Mouse (Mus musculus) gonadal fat pad, adult 2 months (tissue): ENCODE results near the gene Tram2. TPM values are rescaled to one million over a fixed set of nuclear protein-coding genes. Genes with fewer than 3 reads are reported as not detected.
A peak's percentile ranks its signal among the peaks of the same experiment; 100 is the strongest.

Source experiments
- DNase-seq: peaks from one replicate; pipeline ENCODE4 v3.0.0-alpha.2; 2012; ENCODE audit warnings: low read depth
- polyA plus RNA-seq: library from polyadenylated mRNA; depleted of rRNA; stranded (reverse); fragments of >200 nt; gene quantifications from 2 replicates; pipeline ENCODE4 v1.2.3, GENCODE M21; 2012

Tram2 gene
- polyA plus RNA-seq, 1 experiment: 6.6 TPM

DNA sequence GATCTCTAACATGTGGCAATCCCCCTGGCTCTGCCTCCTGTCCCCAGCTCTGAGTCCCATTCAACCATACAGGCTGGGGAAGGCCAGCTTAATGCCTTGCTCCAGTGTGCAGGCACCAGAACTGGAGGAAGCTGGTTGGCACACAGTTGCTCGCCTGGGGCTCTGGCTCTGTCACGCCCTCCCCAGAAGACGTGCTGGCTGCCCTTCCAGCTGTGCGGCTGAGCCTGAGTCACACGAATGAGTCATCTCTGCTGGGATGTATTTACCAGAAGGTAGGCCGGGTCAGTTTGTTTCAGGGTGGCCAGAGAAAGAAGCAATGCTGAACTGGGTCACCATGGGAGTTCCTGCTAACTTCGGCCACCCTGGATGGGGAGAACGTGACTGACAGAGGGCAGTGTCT, 64.6 kb downstream of the Tram2 start:
- DNase-seq: peak; percentile 31

DNA sequence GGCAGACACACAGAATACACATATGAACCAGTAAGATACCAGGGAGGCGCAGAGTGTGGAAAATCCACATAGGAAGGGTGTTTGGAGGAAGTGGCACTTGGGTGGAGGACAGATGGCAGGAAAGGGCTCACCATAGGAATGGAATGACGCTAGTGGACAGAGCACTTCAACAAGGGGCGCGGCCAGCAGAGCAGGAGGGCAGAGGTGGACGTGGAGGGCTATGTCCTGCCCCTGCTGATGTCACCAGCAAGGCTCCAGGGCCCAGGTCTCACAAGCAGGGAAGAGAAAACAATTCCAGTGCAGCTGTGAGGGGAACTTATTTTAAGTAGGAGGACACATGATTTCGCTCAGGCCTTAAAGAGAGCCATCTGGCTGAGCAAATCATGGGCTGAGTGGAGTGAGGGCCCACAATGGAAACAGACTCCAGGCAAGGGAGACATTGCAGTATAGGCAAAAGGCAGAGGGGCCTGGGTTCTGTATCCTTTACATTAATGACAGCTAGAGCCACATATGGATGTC, 68.7 kb downstream of the Tram2 start:
- no peak for DNase-seq

DNA sequence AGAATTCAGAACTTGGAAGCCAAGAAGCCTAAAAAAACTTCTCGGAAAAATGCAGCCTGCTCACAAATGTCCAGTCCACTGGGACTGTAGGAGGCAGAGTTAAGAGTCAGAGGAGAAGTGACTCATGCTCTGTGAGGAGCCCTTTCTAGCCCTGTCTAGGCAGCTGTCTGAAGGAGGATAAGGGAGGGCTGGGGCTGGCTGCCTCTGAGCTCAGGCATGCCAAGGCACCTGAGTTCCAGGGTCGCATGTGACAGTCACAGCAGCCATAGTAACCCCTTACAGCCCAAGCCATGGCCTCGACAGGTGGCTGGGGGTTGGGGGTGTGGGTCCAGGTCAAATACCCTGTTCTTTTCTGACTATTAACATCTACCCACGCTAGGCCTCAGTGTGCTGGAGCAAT, 70.1 kb downstream of the Tram2 start:
- DNase-seq: no peak

DNA sequence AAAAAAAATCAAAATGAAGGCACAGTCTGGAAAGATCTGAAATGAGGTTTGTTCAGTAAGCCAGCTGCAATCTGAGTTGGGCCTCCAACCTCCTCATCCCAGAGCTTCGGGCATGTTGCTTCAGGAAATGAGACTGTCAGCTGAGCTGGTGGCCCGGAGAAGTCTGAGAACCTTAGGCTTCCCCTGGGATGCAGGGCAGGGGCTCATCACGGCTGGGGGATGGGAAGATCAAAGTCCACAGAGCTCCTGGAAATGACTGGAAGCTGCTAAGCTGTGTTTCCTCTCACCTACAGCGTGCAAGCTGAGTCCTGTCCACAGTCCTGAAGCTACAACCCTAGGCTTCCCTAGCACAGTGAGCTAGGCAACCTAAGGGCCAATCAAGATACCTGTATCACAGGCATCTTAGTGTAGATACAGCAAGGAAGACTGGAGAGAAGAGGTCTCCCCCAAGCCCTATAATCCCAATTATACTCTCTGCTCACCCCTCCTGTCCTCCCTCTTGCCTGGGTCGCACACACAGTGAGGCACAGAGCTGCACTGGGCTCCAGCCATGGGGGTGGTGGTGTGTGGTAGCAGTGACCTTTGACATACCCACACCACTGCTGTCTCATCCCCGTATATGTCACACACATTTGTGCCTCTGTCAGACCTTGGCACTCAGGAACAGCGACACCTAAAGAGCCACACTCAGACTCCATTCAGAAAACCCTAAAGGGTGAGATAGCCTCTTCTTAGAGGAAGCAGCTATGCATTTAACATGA, 70.9 kb downstream of the Tram2 start:
- no peak for DNase-seq

DNA sequence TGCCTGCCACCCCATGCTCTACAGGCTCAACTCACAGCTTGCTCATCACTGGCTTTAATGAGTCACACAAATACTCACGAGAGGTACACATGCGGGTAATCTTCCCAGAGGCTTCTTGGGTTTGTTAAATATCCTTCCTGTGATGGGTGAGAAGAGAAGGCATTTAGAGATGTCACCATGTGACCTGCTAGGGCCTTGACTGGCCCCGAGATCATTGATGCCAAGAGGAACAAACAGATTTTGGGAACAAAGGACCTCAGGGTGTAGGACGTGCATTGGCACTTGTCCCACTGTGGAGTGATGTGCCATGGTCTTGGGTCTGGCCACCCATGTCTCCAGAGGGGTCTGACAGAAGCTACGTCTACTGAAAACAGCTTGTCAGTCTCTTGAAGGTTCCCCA, 72.3 kb downstream of the Tram2 start:
- no peak for DNase-seq

DNA sequence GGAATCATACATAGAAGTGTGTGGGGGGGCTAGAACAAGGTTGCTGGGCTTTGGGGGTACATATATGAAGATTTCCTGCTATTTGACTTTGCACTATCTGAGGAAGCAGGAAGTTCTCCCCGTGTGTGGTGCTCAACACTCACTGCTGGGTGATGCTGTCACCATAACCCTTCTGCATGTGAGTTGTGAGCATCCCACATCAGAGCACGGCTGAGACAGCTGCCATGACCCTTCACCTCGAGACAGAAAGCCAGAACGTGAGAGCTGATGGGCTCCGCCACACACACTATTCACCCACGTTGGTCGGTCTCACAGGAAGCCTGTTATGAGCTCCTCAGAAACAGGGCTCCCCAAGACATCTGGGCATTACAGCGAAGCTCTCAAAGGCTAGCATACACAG, 74.4 kb downstream of the Tram2 start:
- DNase-seq: no peak

DNA sequence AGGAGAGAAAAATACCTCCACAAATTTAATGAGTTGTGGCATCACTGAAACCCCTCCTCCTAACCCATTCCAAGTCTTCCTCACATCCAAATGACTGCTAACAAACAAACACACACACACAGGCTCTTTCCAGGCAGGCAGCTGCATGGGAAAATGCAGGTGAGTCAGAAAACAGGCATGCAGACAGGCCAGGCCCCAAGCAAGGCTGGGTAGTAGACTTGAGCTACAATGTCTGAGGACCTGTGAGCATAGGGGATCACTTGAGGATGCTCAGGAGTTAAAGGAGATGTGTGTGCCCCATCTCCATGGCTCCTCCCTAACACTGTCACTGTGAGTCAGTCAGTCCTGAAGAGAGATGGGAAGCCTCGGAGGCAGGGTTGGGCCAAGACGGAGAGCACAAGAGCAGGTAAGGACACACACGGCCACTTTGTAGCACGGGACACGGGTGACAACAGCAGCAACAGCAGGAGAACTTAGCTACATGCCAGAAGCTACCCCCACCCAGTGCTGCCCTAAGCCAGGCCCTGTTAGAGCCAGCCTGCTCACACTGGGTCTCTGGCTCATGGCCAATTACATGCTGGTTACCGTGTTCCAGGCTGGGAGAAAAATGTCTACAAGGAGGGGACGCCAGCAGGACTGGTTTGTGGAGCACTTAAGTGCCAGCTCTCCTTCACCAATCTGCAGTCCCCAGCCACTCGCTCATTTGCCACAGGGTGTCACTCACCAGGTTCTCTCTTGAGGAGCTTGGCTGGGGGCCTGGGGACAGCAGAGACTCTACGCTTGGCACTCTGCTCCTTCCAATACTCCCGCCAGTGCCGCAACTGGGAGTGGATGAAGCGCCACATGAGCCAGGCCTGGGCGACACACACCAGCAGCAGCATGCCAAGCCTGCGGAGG, 76.5 kb downstream of the Tram2 start:
- DNase-seq: no peak

DNA sequence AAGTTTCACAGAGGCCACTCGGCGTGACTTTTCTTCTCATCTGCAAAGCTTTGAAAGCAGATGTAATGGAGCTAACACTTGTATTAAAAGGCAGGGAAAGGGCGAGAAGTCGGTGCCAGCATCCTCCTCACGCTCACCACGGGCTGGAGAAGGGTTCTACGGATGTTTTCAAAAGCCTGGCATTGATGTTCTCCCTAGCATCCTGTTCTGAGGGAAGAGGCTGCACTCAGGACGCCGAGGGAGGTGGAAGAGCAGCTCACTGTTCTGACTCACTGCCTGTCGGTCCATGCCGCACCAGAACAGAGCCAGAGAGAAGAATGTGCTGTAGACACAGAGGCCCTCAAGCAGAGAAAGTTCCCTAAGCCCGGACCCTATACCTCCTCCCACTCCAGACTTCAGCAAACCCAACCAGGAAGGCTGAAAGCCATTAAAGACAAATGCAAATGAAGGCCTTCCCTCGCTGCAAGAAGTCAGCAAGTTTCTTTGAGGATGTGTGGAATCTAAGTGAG, 81.1 kb downstream of the Tram2 start:
- DNase-seq: no peak

DNA sequence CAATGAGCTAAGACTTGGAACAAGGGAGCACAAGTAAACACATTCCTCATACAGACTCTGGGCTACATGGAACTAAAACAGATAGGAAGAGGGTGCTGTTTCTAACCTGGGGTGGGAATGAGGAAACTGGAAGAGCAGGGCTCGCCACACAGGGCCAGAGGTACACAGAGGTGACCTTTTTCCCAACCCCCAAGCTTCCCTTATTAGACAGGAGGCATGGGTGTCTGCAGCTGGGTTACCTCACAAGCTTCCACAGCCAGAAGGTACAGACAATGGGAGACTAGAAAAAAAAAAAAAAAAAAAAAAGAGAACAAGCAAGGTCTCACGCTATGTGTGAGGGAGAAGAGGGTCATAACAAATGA, 81.7 kb downstream of the Tram2 start:
- no peak for DNase-seq

DNA sequence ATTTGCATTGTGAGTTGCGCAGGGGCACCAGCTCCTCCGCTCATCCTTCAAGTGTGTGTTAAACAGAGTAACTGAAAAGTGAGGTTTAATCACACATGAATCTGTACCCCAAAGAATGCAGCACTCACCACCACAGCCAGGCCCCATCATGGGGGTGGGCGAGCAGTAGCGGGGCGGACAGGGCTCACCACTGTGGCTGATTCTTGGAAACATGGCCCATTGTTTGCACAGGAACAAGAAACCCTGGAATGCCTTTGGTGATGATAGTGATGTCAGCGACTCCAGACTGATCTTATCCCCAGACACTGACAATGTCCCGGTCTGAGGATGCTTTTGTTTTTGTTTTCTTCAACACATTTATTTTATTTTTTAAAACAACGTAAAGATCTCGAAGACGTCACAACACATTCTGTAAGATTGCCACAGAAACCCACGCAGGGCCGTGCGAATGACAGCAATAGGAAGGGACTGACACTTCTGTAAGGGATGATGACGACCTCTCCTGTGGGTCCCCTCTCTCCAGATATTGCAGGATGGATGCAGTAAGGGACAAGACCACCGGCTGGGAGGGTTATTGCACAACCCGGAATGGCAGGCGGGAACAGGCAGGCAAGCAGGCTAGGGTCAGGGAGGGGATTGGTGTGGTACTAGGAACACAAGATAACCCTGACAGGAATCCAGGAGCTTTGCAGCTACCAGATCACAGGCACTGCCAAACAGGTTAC, 82.3 kb downstream of the Tram2 start:
- DNase-seq: no peak

DNA sequence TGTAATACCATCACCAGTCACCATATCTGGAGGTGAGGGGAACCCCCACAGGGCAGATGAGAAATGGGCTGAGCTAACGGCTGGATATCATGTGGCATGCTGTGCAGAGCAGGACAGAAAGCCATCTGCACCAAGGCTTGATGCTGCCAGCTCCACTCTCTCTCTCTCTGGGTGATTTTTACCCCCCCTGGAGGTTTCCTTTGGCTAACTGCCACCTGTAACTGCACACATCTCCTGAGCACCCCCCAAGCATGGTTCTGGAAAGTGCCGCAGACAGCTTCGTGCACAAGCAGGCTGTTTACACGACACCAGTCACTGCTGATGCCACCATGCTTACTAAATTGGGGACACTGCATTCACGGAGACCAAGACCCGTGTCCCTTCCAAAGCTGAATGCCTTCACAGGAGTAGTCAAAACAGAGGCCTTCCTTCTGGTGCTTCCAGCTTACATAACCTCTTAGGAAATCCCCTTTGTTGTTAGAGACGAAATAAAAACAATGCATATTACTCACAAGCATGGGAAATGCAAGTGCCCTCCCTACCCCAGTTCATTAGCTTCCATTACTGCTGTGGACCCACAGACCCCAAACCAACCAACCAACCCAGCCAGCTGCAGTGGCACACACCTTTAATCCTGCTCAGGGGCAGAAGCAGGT, 83.6 kb downstream of the Tram2 start:
- DNase-seq: no peak

DNA sequence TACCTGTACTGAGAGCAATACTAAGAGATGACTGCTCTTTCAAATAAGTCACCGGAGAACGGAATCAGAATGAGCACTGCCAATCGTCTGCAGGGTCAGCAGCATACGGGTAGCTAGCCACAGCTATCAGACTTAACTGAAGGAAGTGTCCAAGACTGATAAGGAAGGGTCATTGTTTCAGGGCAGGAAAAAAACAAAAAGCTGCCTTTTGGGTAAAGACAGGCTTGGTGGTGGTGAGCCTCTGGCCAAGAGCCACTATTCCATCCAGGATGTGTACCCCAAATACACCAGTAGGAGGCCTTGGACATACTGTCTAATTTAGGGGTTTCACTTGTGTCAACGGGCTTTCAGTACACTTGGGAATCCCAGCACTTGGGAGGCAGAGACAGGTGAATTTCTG, 84.7 kb downstream of the Tram2 start:
- no peak for DNase-seq

DNA sequence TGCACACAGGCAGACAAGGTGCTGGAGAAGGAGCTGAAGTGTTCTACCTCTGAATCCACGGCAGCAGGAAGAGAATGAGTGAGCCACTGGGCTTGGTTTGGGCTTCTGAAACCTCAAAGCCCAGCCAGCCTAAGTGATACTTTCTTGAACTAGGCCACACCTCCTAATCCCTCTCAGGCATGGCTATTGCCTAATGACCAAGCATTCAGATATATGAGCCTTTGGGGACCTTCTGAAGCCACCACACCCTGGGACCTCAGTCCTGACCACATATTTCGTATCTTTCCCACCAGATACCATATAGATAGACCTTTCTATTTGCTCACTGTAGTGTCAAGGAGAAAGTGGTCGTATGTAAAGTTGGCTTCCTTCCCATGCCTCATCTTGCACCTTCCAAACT, 85.3 kb downstream of the Tram2 start:
- DNase-seq: no peak

DNA sequence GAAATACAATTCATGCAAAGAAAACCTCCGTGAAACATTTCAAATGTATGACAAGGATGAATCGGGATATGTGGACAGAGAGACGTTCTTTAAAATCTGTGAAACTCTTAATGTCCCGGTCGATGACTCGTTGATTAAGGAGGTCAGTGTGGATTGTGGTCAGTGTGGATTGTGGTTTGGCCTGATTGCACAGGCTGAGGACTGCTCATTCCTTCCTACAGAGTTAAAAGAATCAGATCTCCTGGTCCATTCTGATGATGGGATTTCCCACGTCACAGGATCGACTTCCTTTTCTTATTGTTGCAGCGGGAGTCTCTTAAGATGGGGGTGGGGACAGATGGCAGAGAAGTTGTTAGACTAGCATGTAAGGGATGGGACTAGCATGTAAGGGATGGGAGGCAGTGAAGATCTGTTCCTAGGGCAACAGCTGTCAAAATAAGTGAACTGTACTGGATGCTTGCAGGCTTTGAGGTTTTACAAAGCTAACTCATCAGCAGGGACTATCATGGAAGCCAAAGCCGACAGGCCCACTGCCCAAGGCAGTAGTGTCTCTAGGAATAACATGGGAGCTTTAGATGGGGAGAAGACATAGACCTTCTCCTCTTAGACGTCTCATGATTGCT, 89.5 kb downstream of the Tram2 start:
- no peak for DNase-seq

DNA sequence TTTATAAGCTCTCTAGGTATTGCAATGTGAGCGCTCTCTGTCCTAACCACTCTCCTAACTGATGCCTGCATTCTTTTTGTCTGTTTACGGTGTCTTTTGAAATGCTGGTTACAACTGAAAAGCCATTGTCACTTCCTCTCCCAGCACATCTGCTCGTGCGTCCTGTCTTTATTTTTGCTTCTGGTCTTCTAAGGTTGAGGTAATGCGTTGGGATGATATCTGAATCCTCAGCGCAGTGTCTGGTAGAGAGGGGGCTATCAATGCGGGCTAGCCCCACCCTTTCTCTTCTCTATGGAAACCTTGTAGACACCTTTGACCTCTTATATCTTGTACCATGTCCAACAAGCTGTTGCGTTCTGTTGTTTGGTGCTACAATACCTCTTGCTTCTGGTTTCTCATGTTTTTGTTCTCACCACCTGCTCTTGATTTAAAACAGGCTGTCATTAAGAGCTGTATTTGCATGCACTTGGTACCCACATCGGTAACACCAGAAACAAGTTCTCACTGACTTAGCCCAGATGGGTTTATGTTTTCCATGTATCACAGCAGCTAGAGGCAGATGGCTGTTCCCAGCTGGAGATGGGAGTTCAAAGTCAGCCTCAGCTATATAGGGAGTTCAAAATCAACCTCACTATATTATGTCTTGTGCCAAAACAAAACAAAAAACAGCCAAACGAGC, 92.5 kb downstream of the Tram2 start:
- no peak for DNase-seq

DNA sequence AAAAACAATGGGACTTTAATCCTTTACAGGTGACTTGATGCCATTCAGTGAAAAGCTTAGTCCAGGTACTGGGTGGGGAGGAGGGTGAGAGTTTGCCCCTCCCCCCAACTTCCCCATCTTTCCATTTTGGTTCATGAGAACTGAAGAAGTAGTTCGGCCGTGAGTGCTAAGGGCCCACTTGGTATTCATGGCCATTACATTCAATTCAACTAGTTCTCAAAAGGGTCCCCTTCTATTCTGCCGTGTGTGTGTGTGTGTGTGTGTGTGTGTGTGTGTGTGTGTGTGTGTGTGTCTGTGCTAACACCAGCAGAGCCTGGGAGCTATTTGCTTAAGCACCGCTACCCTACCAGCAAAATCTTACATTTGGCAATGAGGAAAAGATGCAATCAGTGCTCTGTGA, 94.4 kb downstream of the Tram2 start:
- DNase-seq: no peak

DNA sequence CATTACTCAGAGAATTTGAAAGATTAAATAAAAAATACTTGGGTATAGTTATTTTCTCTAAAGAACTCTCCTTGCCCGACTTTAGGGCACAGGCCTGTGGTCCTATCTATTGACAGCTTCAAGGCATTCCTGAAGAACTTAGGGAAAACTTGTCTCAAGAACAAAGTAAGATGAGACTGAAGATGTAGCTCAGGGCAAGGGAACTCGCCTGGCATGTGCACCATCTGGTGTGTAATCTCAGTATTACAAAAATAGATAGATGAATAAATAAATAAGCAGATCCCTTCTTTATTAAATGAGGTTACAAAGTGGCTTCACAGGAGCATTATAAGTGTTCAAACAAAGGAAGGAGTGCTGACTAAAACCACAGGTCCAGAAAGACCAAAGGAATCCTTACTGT, 94.9 kb downstream of the Tram2 start:
- DNase-seq: no peak

DNA sequence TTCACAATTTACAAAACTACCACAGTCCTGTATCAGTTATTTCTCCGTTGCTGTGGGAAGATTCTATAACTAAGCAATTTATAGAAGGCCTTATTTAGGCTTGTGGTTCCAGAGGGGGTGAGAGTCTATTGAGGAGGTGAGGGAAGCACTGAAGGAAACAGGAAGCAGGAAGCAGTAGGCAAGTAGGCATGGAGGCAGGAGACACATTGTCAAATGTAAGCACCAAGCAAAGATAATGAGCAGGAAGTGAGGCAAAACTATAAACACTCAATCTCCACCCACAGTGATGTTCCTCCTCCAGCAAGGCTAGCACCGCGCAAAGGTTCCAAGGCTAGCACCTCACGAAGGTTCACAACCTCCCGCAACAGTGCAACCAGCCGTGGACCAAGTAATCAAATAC, 97.3 kb downstream of the Tram2 start:
- no peak for DNase-seq

DNA sequence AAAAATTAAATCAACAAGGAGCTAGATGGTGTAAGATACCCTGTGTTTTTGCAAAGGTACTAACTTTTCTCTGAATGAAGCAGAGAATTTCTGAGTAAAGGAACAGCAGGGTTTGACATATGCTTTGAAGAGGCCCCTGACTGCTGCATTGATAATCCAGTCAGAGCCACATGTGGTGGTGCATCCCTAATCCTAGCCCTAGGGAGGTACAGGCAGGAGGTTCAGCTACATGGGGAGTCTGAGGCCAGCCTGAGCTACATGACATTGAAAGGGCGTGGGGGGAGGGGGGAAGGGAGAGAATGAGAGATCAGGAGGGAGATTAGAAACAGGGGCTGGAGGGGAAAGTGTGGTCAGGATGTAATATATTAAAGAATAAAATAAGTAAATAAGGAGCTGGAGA, 98.5 kb downstream of the Tram2 start:
- no peak for DNase-seq

DNA sequence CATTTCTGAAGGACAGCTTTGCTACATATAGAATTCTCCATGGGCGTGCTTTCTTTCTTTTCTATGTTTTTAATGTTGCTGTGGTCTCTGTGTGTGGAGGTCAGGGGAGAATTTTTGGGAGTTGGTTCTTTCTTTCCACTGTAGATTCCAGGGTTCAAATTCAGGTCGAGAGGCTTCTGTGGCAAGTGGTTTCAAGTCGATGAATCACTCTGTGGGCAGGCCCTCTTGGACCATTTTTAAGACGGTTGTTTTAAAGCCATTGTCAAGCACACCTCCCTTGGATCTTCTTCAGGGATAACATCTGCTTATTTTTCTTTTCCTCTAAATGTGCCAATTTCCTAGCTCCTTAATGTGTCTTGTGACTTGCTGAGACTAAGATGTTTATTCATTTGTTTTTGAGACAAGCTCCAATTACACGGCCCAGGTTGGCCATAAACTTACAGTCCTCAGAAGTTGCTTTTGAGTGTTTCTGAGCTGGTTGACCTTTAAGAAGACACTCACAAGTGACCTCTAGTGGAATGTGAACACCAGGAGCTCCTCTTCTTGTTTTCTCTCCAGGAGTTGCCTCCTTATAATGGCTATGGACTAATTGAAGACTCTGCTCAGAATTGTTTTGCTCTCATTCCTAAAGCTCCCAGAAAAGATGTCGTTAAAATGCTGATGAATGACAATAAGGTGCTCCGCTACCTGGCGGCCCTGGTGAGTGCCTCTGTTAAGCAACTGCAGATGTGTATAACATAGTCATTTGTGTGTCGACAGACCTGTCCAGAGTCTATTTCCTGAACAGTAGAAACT, 104.5 kb downstream of the Tram2 start:
- DNase-seq: no peak
